Mouse (Mus musculus) heart, embryonic 14.5 days (tissue): Measurements from ENCODE around the gene Lrrc15. TPM values are rescaled to one million over a fixed set of nuclear protein-coding genes. Genes with fewer than 3 reads are reported as not detected.

Experiments used
- ATAC-seq: fragments of 200-750 bp; cut with Nextera tagmentation; 2 replicates; pipeline ENCODE4 v1.8.0; 2017; ENCODE audit warnings: low read depth, moderate TSS enrichment; ENCODE audit not compliant: insufficient number of reproducible peaks, insufficient read depth, low FRiP score
- H3K27ac ChIP-seq, 2 experiments: fragments of 200-500 bp in 1 of 2; fragments of 300-500 bp in 1 of 2; sonication (generic) in 1 of 2; replicated peaks in 1 of 2; 2 replicates each; pipeline ENCODE4 v1.5.1; 2012 to 2014; ENCODE audit warnings: low read depth in 2 of 2, low read length in 2 of 2, control low read depth in 1 of 2, mild to moderate bottlenecking in 1 of 2, mixed read lengths in 1 of 2; ENCODE audit not compliant: control insufficient read depth in 1 of 2, insufficient read depth in 1 of 2
- H3K27me3 ChIP-seq: fragments of 300-500 bp; sonication (generic); 2 replicates; pipeline ENCODE4 v1.6.1; 2014; ENCODE audit warnings: mild to moderate bottlenecking, low read length, control low read depth; ENCODE audit not compliant: control insufficient read depth, insufficient read depth
- H3K36me3 ChIP-seq: fragments of 300-500 bp; sonication (generic); 2 replicates; pipeline ENCODE4 v1.6.1; 2014; ENCODE audit warnings: mild to moderate bottlenecking, control low read depth, low read length, mixed read lengths; ENCODE audit not compliant: control insufficient read depth, insufficient read depth
- H3K4me1 ChIP-seq, 2 experiments: fragments of 200-500 bp in 1 of 2; fragments of 300-500 bp in 1 of 2; sonication (generic) in 1 of 2; 2 replicates each; pipeline ENCODE4 v1.6.1; 2012 to 2014; ENCODE audit warnings: low read length in 2 of 2, control low read depth in 1 of 2, mixed read lengths in 1 of 2; ENCODE audit not compliant: control insufficient read depth in 2 of 2, insufficient read depth in 2 of 2
- H3K4me2 ChIP-seq: fragments of 300-500 bp; sonication (generic); 2 replicates; pipeline ENCODE4 v1.6.1; 2014; ENCODE audit warnings: mild to moderate bottlenecking, low read length
- H3K4me3 ChIP-seq, 2 experiments: fragments of 200-500 bp in 1 of 2; fragments of 300-500 bp in 1 of 2; sonication (generic) in 1 of 2; 2 replicates each; pipeline ENCODE4 v1.5.1; 2012 to 2014; ENCODE audit warnings: low read length in 2 of 2, mild to moderate bottlenecking in 2 of 2, control low read depth in 1 of 2, low read depth in 1 of 2, moderate library complexity in 1 of 2; ENCODE audit not compliant: control insufficient read depth in 1 of 2, insufficient read depth in 1 of 2
- H3K9ac ChIP-seq: fragments of 300-500 bp; sonication (generic); 2 replicates; pipeline ENCODE4 v1.6.1; 2014; ENCODE audit warnings: mild to moderate bottlenecking, low read length
- H3K9me3 ChIP-seq: fragments of 300-500 bp; sonication (generic); 2 replicates; pipeline ENCODE4 v1.6.1; 2016; ENCODE audit warnings: low read length, control low read depth; ENCODE audit not compliant: control insufficient read depth
- WGBS: fragments of 180-500 bp; shearing (Covaris S2); extraction: QIAGEN DNeasy Blood & Tissue Kit; methylation state at CpG from one replicate; pipeline ENCODE4 v1.1.7; 2014; 5-methylcytosine and 5-hydroxymethylcytosine counted together
- polyA plus RNA-seq: library from polyadenylated mRNA; unstranded; fragments of >200 nt; fragmentation: Nextera tagmentation; extraction: Ambion mirVana; gene quantifications from 2 replicates; pipeline ENCODE4 v1.2.1, GENCODE M21; 2014

The Lrrc15 gene
- polyA plus RNA-seq, 1 experiment from 2014 or later: 0.19 TPM

GRCm38 (mm10) chr16:30263156-30263555, 19.9 kb downstream of the Lrrc15 start:
- no peak for ATAC-seq
- no peak overlapping the region for H3K9ac ChIP-seq
- no peaks in the 10 kb centered on the region for H3K27me3 ChIP-seq
- no peak overlapping the region for H3K4me2 ChIP-seq
- H3K9me3 ChIP-seq: no peaks in the 10 kb centered on the region
- H3K4me1 ChIP-seq: peaks cover 7 to 8% of the 10 kb centered on the region in 2 experiments; a peak in 2 of 4 replicates
- no peak overlapping the region for H3K27ac ChIP-seq
- H3K4me3 ChIP-seq: no peak overlapping the region
- H3K36me3 ChIP-seq: no peaks in the 10 kb centered on the region
- 59% methylated on average over 4 of the region's 4 CpGs for WGBS

GRCm38 (mm10) chr16:30262664-30263063, 20.4 kb downstream of the Lrrc15 start:
- Histone ChIP-seq H3K9me3 (no peaks in the 10 kb centered on the region), H3K4me1 (peaks cover 7 to 8% of the 10 kb centered on the region in 2 experiments; a peak in 2 of 4 replicates), H3K36me3 (no peaks in the 10 kb centered on the region), H3K4me2 (no peak overlapping the region), H3K27me3 (no peaks in the 10 kb centered on the region), H3K27ac (no peak overlapping the region), H3K4me3 (no peak overlapping the region), H3K9ac (no peak overlapping the region)
- WGBS: 2% methylated on average over 2 of the region's 2 CpGs
- no peak for ATAC-seq

GRCm38 (mm10) chr16:30262157-30262556, 20.9 kb downstream of the Lrrc15 start:
- Histone ChIP-seq H3K9me3 (no peaks in the 10 kb centered on the region), H3K4me1 (peaks cover 7 to 8% of the 10 kb centered on the region in 2 experiments; a peak in 2 of 4 replicates), H3K4me3 (no peak overlapping the region), H3K27me3 (no peaks in the 10 kb centered on the region), H3K9ac (no peak overlapping the region), H3K4me2 (no peak overlapping the region), H3K36me3 (no peaks in the 10 kb centered on the region), H3K27ac (no peak overlapping the region)
- 77% methylated on average over 10 of the region's 10 CpGs for WGBS
- no peak for ATAC-seq

- Histone ChIP-seq H3K4me3 (no peak overlapping the region), H3K4me2 (no peak overlapping the region), H3K36me3 (no peaks in the 10 kb centered on the region), H3K4me1 (peaks cover 7 to 8% of the 10 kb centered on the region in 2 experiments; a peak in 2 of 4 replicates), H3K9me3 (no peaks in the 10 kb centered on the region), H3K27me3 (no peaks in the 10 kb centered on the region), H3K9ac (no peak overlapping the region), H3K27ac (no peak overlapping the region)
- no peak for ATAC-seq
- WGBS: 82% methylated on average over 9 of the region's 9 CpGs
Observed at GRCm38 (mm10) chr16:30261341-30261740, 21.7 kb downstream of the Lrrc15 start.

GRCm38 (mm10) chr16:30260012-30260635, 22.9 kb downstream of the Lrrc15 start:
- WGBS: 83% methylated on average over 15 of the region's 15 CpGs
- no peaks in the 10 kb centered on the region for H3K27me3 ChIP-seq
- H3K9me3 ChIP-seq: no peaks in the 10 kb centered on the region
- H3K36me3 ChIP-seq: no peaks in the 10 kb centered on the region
- ATAC-seq: no peak
- H3K4me3 ChIP-seq: no peak overlapping the region
- H3K4me1 ChIP-seq: peaks cover 5 to 7% of the 10 kb centered on the region in 2 experiments; a peak in 2 of 4 replicates
- no peak overlapping the region for H3K27ac ChIP-seq
- H3K4me2 ChIP-seq: no peak overlapping the region
- no peak overlapping the region for H3K9ac ChIP-seq

GRCm38 (mm10) chr16:30259444-30259843, 23.6 kb downstream of the Lrrc15 start:
- Histone ChIP-seq H3K9me3 (no peaks in the 10 kb centered on the region), H3K4me1 (peaks cover 5 to 7% of the 10 kb centered on the region in 2 experiments; a peak in 2 of 4 replicates), H3K27ac (no peak overlapping the region), H3K36me3 (no peaks in the 10 kb centered on the region), H3K9ac (no peak overlapping the region), H3K4me3 (no peak overlapping the region), H3K27me3 (no peaks in the 10 kb centered on the region), H3K4me2 (no peak overlapping the region)
- ATAC-seq: no peak
- 68% methylated on average over 10 of the region's 10 CpGs for WGBS

GRCm38 (mm10) chr16:30258441-30258840, 24.6 kb downstream of the Lrrc15 start:
- Histone ChIP-seq H3K4me3 (no peak overlapping the region), H3K9me3 (no peaks in the 10 kb centered on the region), H3K27ac (no peak overlapping the region), H3K9ac (no peak overlapping the region), H3K4me2 (no peak overlapping the region), H3K4me1 (peaks cover 5 to 7% of the 10 kb centered on the region in 2 experiments; a peak in 2 of 4 replicates), H3K36me3 (no peaks in the 10 kb centered on the region), H3K27me3 (no peaks in the 10 kb centered on the region)
- ATAC-seq: no peak
- 83% methylated on average over 7 of the region's 7 CpGs for WGBS

GRCm38 (mm10) chr16:30257718-30258117, 25.3 kb downstream of the Lrrc15 start:
- WGBS: 64% methylated on average over 9 of the region's 9 CpGs
- no peak for ATAC-seq
- Histone ChIP-seq H3K4me3 (no peak overlapping the region), H3K27ac (no peak overlapping the region), H3K27me3 (no peaks in the 10 kb centered on the region), H3K4me2 (no peak overlapping the region), H3K36me3 (no peaks in the 10 kb centered on the region), H3K9ac (no peak overlapping the region), H3K9me3 (no peaks in the 10 kb centered on the region), H3K4me1 (peaks cover 5 to 7% of the 10 kb centered on the region in 2 experiments; a peak in 2 of 4 replicates)
